Mouse (Mus musculus) CD4-positive, CD25-positive, alpha-beta regulatory T cell (primary cell): Measurements from ENCODE around the gene Ube3c. TPM values are rescaled to one million over a fixed set of nuclear protein-coding genes. Genes with fewer than 3 reads are reported as not detected.

Experiments used
- polyA plus RNA-seq: library from polyadenylated mRNA; unstranded; fragments of 100-300 nt; shearing (Covaris generic); gene quantifications from one replicate; pipeline ENCODE4 v1.2.1, GENCODE M21; 2017

Gene Ube3c
- polyA plus RNA-seq = 59.1 TPM

DNA sequence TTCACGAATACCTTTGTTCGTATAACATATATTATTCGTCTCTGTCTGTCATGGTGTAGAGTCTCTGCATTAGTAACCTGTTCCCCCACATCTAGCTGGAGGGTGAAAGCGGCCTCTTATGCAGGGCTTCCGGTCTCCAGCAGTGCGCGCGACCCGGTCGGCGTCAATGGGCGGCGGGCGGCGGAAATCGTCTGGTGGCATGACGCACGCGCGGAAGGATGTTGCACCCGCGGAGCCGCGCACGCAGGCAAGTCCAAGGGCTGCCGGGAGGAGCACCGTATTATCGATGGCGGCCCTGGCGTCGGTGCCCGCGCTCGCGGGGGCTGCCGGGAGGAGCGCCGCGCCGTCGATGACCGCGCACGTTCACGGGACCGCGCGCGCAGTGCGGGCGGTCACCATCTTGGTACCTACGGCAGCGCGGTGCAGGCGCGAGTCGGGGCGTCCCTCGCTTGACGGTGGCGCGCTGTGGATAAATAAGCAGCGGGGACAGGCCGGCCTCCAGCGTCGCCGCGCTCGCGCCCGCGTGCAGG lies at the start of gene Ube3c:
Gene Ube3c, plus strand, starts transcription at position 395 of the 530 bp plus-strand sequence.

Other genes with a start within 250 kb of the Ube3c start
- 3.1 TPM for gene Lmbr1, start 190.9 kb upstream of the Ube3c start, polyA plus RNA-seq
- 38.2 TPM for gene Nom1, start 134.6 kb upstream of the Ube3c start, polyA plus RNA-seq
- not detected for gene Mnx1, start 90.8 kb upstream of the Ube3c start, polyA plus RNA-seq
- gene Dnajb6, start 166.4 kb downstream of the Ube3c start, polyA plus RNA-seq = 178 TPM
- gene Gm5129, start 166.7 kb downstream of the Ube3c start, polyA plus RNA-seq = 0.75 TPM